Comparison of ENCODE assay signal across 30 mouse cellular contexts in genomic region chr3:17661987-17662386, GRCm38 (mm10).
"Had no signal": no experiment of that assay in that cellular context is flagged by ENCODE, and none has a peak within 500 bp of the region (broad histone marks: within the 10 kb centered on the region; RNA-seq: fewer than 3 reads in every experiment).

No protein-coding gene starts in this region.

- H3K27me3 ChIP-seq: limb, embryonic 12.5 days; limb, embryonic 13.5 days; limb, embryonic 15.5 days; liver, embryonic 12.5 days; liver, embryonic 13.5 days; liver, embryonic 15.5 days; lung, embryonic 15.5 days; megakaryocyte, embryonic 14.5 days; midbrain, embryonic 12.5 days; midbrain, embryonic 13.5 days; midbrain, embryonic 15.5 days; neural tube, embryonic 12.5 days had no signal

- ATAC-seq: liver, embryonic 12.5 days; liver, postnatal 0 days; lung, postnatal 0 days; midbrain, embryonic 13.5 days; midbrain, embryonic 15.5 days; midbrain, embryonic 16.5 days had no signal

- H3K9ac ChIP-seq: limb, embryonic 12.5 days; limb, embryonic 13.5 days; limb, embryonic 15.5 days; liver, embryonic 12.5 days; liver, embryonic 13.5 days; liver, embryonic 14.5 days; liver, embryonic 15.5 days; liver, postnatal 0 days; lung, embryonic 14.5 days; lung, embryonic 15.5 days; midbrain, embryonic 12.5 days; midbrain, embryonic 13.5 days; midbrain, embryonic 15.5 days; neural tube, embryonic 12.5 days had no signal

- H3K4me1 ChIP-seq: limb, embryonic 10.5 days; limb, embryonic 12.5 days; limb, embryonic 13.5 days; limb, embryonic 15.5 days; liver, embryonic 12.5 days; liver, embryonic 13.5 days; liver, embryonic 15.5 days; lung, embryonic 15.5 days; megakaryocyte, embryonic 14.5 days; midbrain, embryonic 10.5 days; midbrain, embryonic 12.5 days; midbrain, embryonic 13.5 days; midbrain, embryonic 15.5 days; neural tube, embryonic 12.5 days had no signal

- H3K36me3 ChIP-seq: limb, embryonic 10.5 days; limb, embryonic 12.5 days; limb, embryonic 13.5 days; limb, embryonic 15.5 days; liver, embryonic 12.5 days; liver, embryonic 13.5 days; liver, embryonic 15.5 days; lung, embryonic 15.5 days; midbrain, embryonic 12.5 days; midbrain, embryonic 13.5 days; midbrain, embryonic 15.5 days; neural tube, embryonic 12.5 days had no signal

- DNase-seq: left cerebral cortex, postnatal 4 days; liver; liver, embryonic 13.5 days; liver, postnatal 0 days; lung, adult 18-20 months; lung, adult 2 months; lung, embryonic 14.5 days; lung, postnatal 10 days; lung, postnatal 14 days; lung, postnatal 36 days; lung, postnatal 4 days had no signal

- H3K4me2 ChIP-seq: limb, embryonic 12.5 days; limb, embryonic 13.5 days; limb, embryonic 15.5 days; liver, embryonic 11.5 days; liver, embryonic 12.5 days; liver, embryonic 13.5 days; liver, embryonic 15.5 days; lung, embryonic 14.5 days; lung, embryonic 15.5 days; midbrain, embryonic 12.5 days; midbrain, embryonic 13.5 days; midbrain, embryonic 15.5 days; neural tube, embryonic 12.5 days had no signal

- H3K9me3 ChIP-seq: limb, embryonic 10.5 days; limb, embryonic 12.5 days; limb, embryonic 13.5 days; limb, embryonic 15.5 days; liver, embryonic 12.5 days; liver, embryonic 13.5 days; liver, embryonic 15.5 days; lung, embryonic 15.5 days; megakaryocyte, embryonic 14.5 days; midbrain, embryonic 10.5 days; midbrain, embryonic 12.5 days; midbrain, embryonic 13.5 days; midbrain, embryonic 15.5 days; neural tube, embryonic 12.5 days had no signal

- H3K27ac ChIP-seq: limb, embryonic 10.5 days; limb, embryonic 12.5 days; limb, embryonic 13.5 days; limb, embryonic 15.5 days; liver, embryonic 12.5 days; liver, embryonic 13.5 days; liver, embryonic 14.5 days; liver, embryonic 15.5 days; lung, embryonic 15.5 days; macrophage; midbrain, embryonic 10.5 days; midbrain, embryonic 12.5 days; midbrain, embryonic 13.5 days; midbrain, embryonic 15.5 days; neural tube, embryonic 12.5 days had no signal

- H3K4me3 ChIP-seq: limb, embryonic 10.5 days; limb, embryonic 12.5 days; limb, embryonic 13.5 days; limb, embryonic 15.5 days; liver, embryonic 12.5 days; liver, embryonic 13.5 days; liver, embryonic 15.5 days; lung, embryonic 15.5 days; megakaryocyte, embryonic 14.5 days; midbrain, embryonic 10.5 days; midbrain, embryonic 12.5 days; midbrain, embryonic 13.5 days; midbrain, embryonic 15.5 days; myocyte; neural tube, embryonic 12.5 days had no signal
